Mouse (Mus musculus): ENCODE measurements around the gene Mgrn1. TPM values are rescaled to one million over a fixed set of nuclear protein-coding genes. Genes with fewer than 3 reads are reported as not detected.
A peak's percentile ranks its signal among the peaks of the same experiment; 100 is the strongest.

The Mgrn1 gene
- polyA plus RNA-seq, 1 experiment from 2014 or later = 30.4 TPM

DNA sequence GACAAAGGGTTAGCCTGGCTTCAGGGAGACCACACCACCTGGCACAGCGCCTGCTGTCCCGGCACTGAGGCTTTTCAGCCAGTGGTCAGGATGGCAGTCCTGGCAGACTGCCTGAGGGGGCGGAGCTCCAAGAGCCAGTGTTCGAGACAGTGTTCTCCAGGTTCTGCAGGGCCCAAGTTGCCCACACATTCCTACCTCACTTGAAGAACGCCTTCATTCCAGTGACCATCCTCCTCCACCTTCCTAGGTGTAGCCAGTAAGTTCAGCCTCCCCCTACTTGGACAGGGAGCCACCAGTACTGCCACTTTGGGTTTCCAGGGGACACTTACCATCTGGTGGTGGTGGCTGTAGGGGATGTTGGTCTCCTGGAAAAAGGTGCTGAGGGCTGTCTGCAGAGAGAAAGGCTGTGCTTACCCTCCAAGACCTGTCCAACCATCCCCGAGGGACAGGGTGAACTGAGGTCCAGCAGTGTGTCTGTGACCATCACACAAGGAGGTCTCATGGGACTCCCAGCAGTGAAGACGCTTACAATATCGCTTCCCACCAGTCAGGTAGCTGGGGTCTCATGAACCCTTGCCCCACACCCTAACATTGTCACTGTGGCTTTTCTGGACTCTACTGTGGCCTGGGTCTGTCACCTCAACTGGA is 9.9 kb upstream of the Mgrn1 start:
- H3K9ac ChIP-seq (ENCODE audit: low read depth, low read length) = peak overlapping the region; percentile 29; the same call in 1 of the 2 replicates
- no peak for ATAC-seq (ENCODE audit: low read depth)

GRCm38 (mm10) chr16:4877195-4877594 is 8.9 kb upstream of the Mgrn1 start:
- H3K27ac ChIP-seq (ENCODE audit: low read length) = no peak overlapping the region
- H3K9me3 ChIP-seq (replicated peaks; ENCODE audit: control insufficient read depth, low read length) = no peaks in the 10 kb centered on the region
- ATAC-seq (ENCODE audit: low read depth) = no peak
- H3K9ac ChIP-seq (ENCODE audit: low read depth, low read length) = no peak overlapping the region
- H3K4me1 ChIP-seq (ENCODE audit: control insufficient read depth, low read depth, low read length) = peaks cover 50% of the 10 kb centered on the region
- no peaks in the 10 kb centered on the region; the same call in 1 of the 2 replicates for H3K36me3 ChIP-seq (ENCODE audit: control insufficient read depth, insufficient read depth)
- H3K4me3 ChIP-seq (ENCODE audit: low read depth, low read length) = no peak overlapping the region
- 44% methylated on average over 4 of the region's 4 CpGs for WGBS (ENCODE audit: insufficient replicate concordance)
- H3K4me2 ChIP-seq (ENCODE audit: low read depth, low read length) = peak overlapping the region; percentile 95; the same call in 1 of the 2 replicates
- H3K27me3 ChIP-seq (ENCODE audit: control insufficient read depth, insufficient read depth, low read depth, low read length) = no peaks in the 10 kb centered on the region

More for the DNA sequence above, 9.9 kb upstream of the Mgrn1 start:
- Histone ChIP-seq H3K27me3 (ENCODE audit: control insufficient read depth, insufficient read depth, low read depth, low read length) (no peaks in the 10 kb centered on the region), H3K4me3 (ENCODE audit: low read depth, low read length) (no peak overlapping the region), H3K36me3 (ENCODE audit: control insufficient read depth, insufficient read depth) (no peaks in the 10 kb centered on the region; the same call in 1 of the 2 replicates), H3K9me3 (replicated peaks; ENCODE audit: control insufficient read depth, low read length) (no peaks in the 10 kb centered on the region), H3K4me1 (ENCODE audit: control insufficient read depth, low read depth, low read length) (peaks cover 39% of the 10 kb centered on the region), H3K4me2 (ENCODE audit: low read depth, low read length) (0 out of 2 replicates have a peak overlapping the region, but pooled peaks have one; percentile 11), H3K27ac (ENCODE audit: low read length) (no peak overlapping the region)
- WGBS (ENCODE audit: insufficient replicate concordance) = 64% methylated on average over 8 of the region's 8 CpGs

DNA sequence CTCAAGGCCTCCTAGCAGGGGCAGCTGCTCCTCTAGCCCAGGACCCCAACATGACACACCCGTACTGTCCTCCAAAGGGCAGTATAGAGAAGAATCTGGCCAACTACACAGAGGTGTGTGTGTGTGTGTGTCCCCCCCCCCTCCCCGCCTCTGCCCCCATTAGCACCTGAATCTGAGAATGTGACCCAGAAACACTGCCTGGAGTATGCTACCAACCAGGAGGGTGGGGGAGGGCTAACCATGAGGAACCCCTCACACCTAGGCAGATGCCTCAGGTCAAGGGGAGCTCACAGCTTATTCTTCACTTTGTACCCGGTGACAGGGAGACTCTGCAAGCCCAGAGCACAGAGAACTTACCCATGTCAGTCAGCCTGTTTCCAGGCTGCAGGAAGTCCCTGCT is 8.3 kb upstream of the Mgrn1 start:
- peaks cover 50% of the 10 kb centered on the region for H3K4me1 ChIP-seq (ENCODE audit: control insufficient read depth, low read depth, low read length)
- peak overlapping the region; percentile 91 for H3K9ac ChIP-seq (ENCODE audit: low read depth, low read length)
- peak overlapping the region; percentile 99 for H3K27ac ChIP-seq (ENCODE audit: low read length)
- H3K4me2 ChIP-seq (ENCODE audit: low read depth, low read length) = peak overlapping the region; percentile 95
- no peaks in the 10 kb centered on the region; the same call in 1 of the 2 replicates for H3K36me3 ChIP-seq (ENCODE audit: control insufficient read depth, insufficient read depth)
- no peaks in the 10 kb centered on the region for H3K27me3 ChIP-seq (ENCODE audit: control insufficient read depth, insufficient read depth, low read depth, low read length)
- 61% methylated on average over 3 of the region's 3 CpGs for WGBS (ENCODE audit: insufficient replicate concordance)
- H3K9me3 ChIP-seq (replicated peaks; ENCODE audit: control insufficient read depth, low read length) = no peaks in the 10 kb centered on the region
- ATAC-seq (ENCODE audit: low read depth) = no peak
- peak overlapping the region; percentile 89 for H3K4me3 ChIP-seq (ENCODE audit: low read depth, low read length)

DNA sequence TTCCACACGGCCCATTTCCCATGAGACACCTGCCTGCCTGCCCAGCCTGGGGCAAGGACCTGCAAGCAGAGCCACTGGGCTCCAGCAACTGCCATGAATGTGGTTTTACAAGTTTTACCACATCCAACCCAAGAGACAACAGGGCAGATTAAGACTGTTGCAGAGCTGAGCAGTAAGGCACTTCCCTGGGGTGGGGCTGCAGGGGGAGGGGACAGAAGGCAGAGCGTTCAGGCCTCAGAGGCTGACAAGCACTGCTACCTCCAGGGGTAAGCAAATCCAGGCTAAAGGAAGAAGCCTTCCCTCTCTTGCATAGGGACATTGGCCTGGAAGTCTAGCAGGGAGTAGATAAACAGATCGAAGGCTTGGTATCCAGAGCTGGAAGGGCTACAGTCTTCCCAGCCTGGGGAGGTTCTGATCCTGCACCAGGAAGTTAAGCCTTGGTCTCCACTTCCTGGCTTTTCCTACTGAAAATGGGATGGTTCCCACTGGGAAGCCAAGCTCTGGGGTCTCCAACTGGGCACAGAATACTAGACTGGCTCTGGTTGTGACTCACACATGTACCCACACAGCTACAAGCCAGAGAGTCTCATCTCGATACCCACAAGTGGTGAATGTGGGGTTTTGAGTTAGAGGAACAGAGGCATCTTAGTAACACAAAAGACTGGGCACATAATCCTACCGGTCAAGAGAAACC is 7.7 kb upstream of the Mgrn1 start:
- no peak for ATAC-seq (ENCODE audit: low read depth)
- 8% methylated on average over 5 of the region's 5 CpGs for WGBS (ENCODE audit: insufficient replicate concordance)
- peak overlapping the region; percentile 89 for H3K4me3 ChIP-seq (ENCODE audit: low read depth, low read length)
- H3K27ac ChIP-seq (ENCODE audit: low read length) = peak overlapping the region; percentile 99
- H3K4me2 ChIP-seq (ENCODE audit: low read depth, low read length) = peak overlapping the region; percentile 95
- H3K9ac ChIP-seq (ENCODE audit: low read depth, low read length) = peak overlapping the region; percentile 91
- H3K27me3 ChIP-seq (ENCODE audit: control insufficient read depth, insufficient read depth, low read depth, low read length) = no peaks in the 10 kb centered on the region
- no peaks in the 10 kb centered on the region; the same call in 1 of the 2 replicates for H3K36me3 ChIP-seq (ENCODE audit: control insufficient read depth, insufficient read depth)
- no peaks in the 10 kb centered on the region for H3K9me3 ChIP-seq (replicated peaks; ENCODE audit: control insufficient read depth, low read length)
- H3K4me1 ChIP-seq (ENCODE audit: control insufficient read depth, low read depth, low read length) = peaks cover 50% of the 10 kb centered on the region

- H3K9ac ChIP-seq (ENCODE audit: low read depth, low read length) = peak overlapping the region; percentile 91
- ATAC-seq (ENCODE audit: low read depth) = peak; percentile 12
- H3K27ac ChIP-seq (ENCODE audit: low read length) = peak overlapping the region; percentile 99
- H3K9me3 ChIP-seq (replicated peaks; ENCODE audit: control insufficient read depth, low read length) = no peaks in the 10 kb centered on the region
- WGBS (ENCODE audit: insufficient replicate concordance) = under 1% methylated on average over 45 of the region's 54 CpGs
- peak overlapping the region; percentile 95 for H3K4me2 ChIP-seq (ENCODE audit: low read depth, low read length)
- H3K27me3 ChIP-seq (ENCODE audit: control insufficient read depth, insufficient read depth, low read depth, low read length) = no peaks in the 10 kb centered on the region
- H3K36me3 ChIP-seq (ENCODE audit: control insufficient read depth, insufficient read depth) = no peaks in the 10 kb centered on the region; the same call in 1 of the 2 replicates
- H3K4me1 ChIP-seq (ENCODE audit: control insufficient read depth, low read depth, low read length) = peaks cover 50% of the 10 kb centered on the region
- H3K4me3 ChIP-seq (ENCODE audit: low read depth, low read length) = peak overlapping the region; percentile 89
These were observed 6.8 kb upstream of the Mgrn1 start for GRCm38 (mm10) chr16:4879101-4879707.

DNA sequence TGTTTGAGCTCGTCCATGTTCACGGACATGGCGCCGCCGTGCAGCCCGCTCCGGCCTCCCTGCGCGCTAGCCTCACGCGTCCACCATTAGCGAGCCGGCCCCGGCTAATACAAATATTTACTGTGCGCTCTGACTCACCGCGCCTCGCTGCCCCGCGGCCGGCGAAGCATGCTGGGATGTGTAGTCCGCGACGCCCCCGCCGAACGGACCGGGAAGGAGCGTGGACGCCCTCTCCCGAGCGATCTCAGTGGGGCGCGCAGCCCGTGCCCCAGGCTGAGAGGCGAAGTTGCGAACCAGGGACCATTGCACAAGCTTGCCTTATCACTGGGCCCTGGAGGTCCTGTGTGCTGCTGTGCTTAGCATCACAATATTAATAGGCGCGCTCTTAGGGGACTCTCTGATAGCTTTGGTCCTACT is 6.3 kb upstream of the Mgrn1 start:
- under 1% methylated on average over 40 of the region's 40 CpGs for WGBS (ENCODE audit: insufficient replicate concordance)
- peak overlapping the region; percentile 89 for H3K4me3 ChIP-seq (ENCODE audit: low read depth, low read length)
- peak overlapping the region; percentile 95 for H3K4me2 ChIP-seq (ENCODE audit: low read depth, low read length)
- peaks cover 50% of the 10 kb centered on the region for H3K4me1 ChIP-seq (ENCODE audit: control insufficient read depth, low read depth, low read length)
- H3K27me3 ChIP-seq (ENCODE audit: control insufficient read depth, insufficient read depth, low read depth, low read length) = no peaks in the 10 kb centered on the region
- peak; percentile 73 for ATAC-seq (ENCODE audit: low read depth)
- peak overlapping the region; percentile 91 for H3K9ac ChIP-seq (ENCODE audit: low read depth, low read length)
- no peaks in the 10 kb centered on the region for H3K36me3 ChIP-seq (ENCODE audit: control insufficient read depth, insufficient read depth)
- H3K27ac ChIP-seq (ENCODE audit: low read length) = peak overlapping the region; percentile 99
- no peaks in the 10 kb centered on the region for H3K9me3 ChIP-seq (replicated peaks; ENCODE audit: control insufficient read depth, low read length)

DNA sequence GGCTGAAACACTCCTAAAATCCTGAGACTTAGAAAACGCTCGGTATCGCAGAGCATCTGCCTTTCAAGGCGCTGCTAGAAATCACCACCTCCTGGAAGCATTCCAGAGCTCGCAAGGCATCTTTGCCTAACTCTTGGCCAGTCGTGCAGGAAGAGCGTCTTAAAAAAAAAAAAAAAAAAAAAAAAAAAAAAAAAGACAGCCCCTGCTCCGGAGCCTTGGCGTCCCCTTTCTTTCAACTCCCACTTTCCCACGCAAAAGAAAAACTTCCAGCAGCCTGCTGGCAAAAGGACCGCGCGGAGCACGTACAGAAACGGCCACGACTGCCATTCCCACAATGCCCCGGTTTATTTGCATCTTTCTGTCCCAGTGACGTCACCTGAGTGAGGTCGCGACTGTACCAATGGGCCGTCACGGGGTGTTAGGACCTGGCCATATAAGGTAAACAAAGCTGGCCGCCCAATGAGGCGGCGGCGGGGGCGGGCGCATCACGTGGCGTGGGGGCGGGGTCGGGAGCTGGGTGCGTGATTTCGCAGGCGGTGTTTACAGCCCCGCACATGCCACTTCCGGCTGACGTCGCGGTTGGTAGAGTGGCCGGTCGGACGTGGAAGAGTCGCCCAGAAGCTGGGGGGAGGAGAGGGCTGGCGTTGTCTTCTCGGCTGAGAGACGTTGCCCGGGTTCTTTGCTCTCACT is 5.8 kb upstream of the Mgrn1 start, which contains the start of gene Ubald1:
TSS of gene Ubald1 (minus strand) at position 180 of the 690 bp plus-strand sequence.
- H3K36me3 ChIP-seq (ENCODE audit: control insufficient read depth, insufficient read depth) = no peaks in the 10 kb centered on the region
- WGBS (ENCODE audit: insufficient replicate concordance) = under 1% methylated on average over 48 of the region's 48 CpGs
- peak within 1 kb of the TSS; percentile 95 for H3K4me2 ChIP-seq (ENCODE audit: low read depth, low read length)
- peaks cover 49% of the 10 kb centered on the region for H3K4me1 ChIP-seq (ENCODE audit: control insufficient read depth, low read depth, low read length)
- no peaks in the 10 kb centered on the region for H3K27me3 ChIP-seq (ENCODE audit: control insufficient read depth, insufficient read depth, low read depth, low read length)
- peak; percentile 86 for ATAC-seq (ENCODE audit: low read depth)
- H3K27ac ChIP-seq (ENCODE audit: low read length) = peak within 1 kb of the TSS; percentile 99
- peak within 1 kb of the TSS; percentile 91 for H3K9ac ChIP-seq (ENCODE audit: low read depth, low read length)
- H3K4me3 ChIP-seq (ENCODE audit: low read depth, low read length) = peak within 1 kb of the TSS; percentile 89
- no peaks in the 10 kb centered on the region for H3K9me3 ChIP-seq (replicated peaks; ENCODE audit: control insufficient read depth, low read length)

DNA sequence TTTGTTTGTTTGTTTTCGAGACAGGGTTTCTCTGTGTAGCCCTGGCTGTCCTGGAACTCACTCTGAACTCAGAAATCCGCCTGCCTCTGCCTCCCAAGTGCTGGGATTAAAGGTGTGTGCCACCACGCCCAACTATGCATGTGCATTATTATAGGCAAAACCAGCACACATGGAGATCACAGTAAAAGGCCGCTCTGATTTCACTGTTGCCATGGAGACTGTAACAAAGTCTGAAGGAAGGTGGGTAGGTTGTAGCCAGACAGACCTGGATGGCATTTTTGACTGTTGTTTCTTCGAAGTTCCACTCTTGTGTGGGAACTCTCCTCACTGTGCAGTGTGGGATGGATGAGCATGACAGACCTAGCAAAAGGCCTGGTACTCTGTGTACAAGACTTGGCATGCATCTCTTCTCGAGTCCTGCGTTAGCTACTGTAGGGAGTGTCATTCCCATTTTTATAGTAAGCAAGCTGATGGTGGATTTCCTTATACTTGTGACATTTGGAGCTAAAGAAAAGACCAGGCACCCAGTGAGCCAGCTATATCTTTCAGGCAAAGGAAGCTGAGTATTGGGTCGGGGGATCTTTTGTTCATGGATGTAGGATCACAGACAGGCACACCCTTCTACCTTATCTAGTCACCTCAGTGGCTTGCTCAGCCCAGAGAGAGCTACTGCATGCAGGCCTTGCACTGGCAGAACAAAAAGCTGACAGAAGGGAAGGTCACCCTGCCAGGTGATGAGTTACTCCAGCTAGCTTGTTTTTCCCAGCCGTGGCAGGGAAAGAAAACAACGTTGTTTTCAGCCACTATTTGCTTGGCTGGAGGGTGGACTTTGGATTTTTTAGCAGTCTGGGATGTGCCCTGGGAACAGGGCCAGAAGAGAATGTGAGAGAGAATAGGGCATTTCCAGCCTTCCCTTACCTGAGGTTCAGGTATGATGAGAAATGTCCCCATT is 4.4 kb upstream of the Mgrn1 start:
- H3K27me3 ChIP-seq (ENCODE audit: control insufficient read depth, insufficient read depth, low read depth, low read length) = no peaks in the 10 kb centered on the region
- no peak overlapping the region; the same call in 1 of the 2 replicates for H3K9ac ChIP-seq (ENCODE audit: low read depth, low read length)
- peak overlapping the region; percentile 93 for H3K27ac ChIP-seq (ENCODE audit: low read length)
- peak overlapping the region; percentile 94 for H3K4me2 ChIP-seq (ENCODE audit: low read depth, low read length)
- H3K4me3 ChIP-seq (ENCODE audit: low read depth, low read length) = peak overlapping the region; percentile 89
- no peak for ATAC-seq (ENCODE audit: low read depth)
- H3K36me3 ChIP-seq (ENCODE audit: control insufficient read depth, insufficient read depth) = no peaks in the 10 kb centered on the region
- peaks cover 44% of the 10 kb centered on the region for H3K4me1 ChIP-seq (ENCODE audit: control insufficient read depth, low read depth, low read length)
- WGBS (ENCODE audit: insufficient replicate concordance) = 58% methylated on average over 10 of the region's 10 CpGs
- no peaks in the 10 kb centered on the region for H3K9me3 ChIP-seq (replicated peaks; ENCODE audit: control insufficient read depth, low read length)
